Mouse (Mus musculus) spleen, postnatal 14 days (tissue): ENCODE data around the gene Gm28053.

ENCODE experiments used
- DNase-seq, 2 experiments: peaks; one replicate each; pipeline ENCODE4 v3.0.0; 2021 to 2022; ENCODE audit warnings: low spot score in 2 of 2

Gene Gm28053

GRCm38 (mm10) chr6:48692962-48693361 is 25.4 kb upstream of the Gm28053 start:
- DNase-seq, result no peak

- no peak for DNase-seq
These were observed 21.4 kb upstream of the Gm28053 start for GRCm38 (mm10) chr6:48696830-48697554.

- DNase-seq, result no peak
These were observed 20.9 kb upstream of the Gm28053 start for GRCm38 (mm10) chr6:48697555-48697930.

- no peak for DNase-seq
These were observed 20.1 kb upstream of the Gm28053 start for GRCm38 (mm10) chr6:48698066-48698856.

- no peak for DNase-seq
These were observed 19.5 kb upstream of the Gm28053 start for GRCm38 (mm10) chr6:48698888-48699287.

- DNase-seq, result no peak
These were observed 17.9 kb upstream of the Gm28053 start for GRCm38 (mm10) chr6:48700251-48701075.

- no peak for DNase-seq
These were observed 16.3 kb upstream of the Gm28053 start for GRCm38 (mm10) chr6:48702146-48702545.

GRCm38 (mm10) chr6:48702601-48703000 is 15.8 kb upstream of the Gm28053 start:
- DNase-seq, result no peak

GRCm38 (mm10) chr6:48704146-48704545 is 14.3 kb upstream of the Gm28053 start:
- DNase-seq, result no peak

- no peak for DNase-seq
These were observed 12.3 kb upstream of the Gm28053 start for GRCm38 (mm10) chr6:48706130-48706529.

- no peak for DNase-seq
These were observed 1.9 kb downstream of the Gm28053 start for GRCm38 (mm10) chr6:48720326-48720725.

- DNase-seq, result no peak
These were observed 5.1 kb downstream of the Gm28053 start for GRCm38 (mm10) chr6:48723468-48723867.

- no peak for DNase-seq
These were observed 7.1 kb downstream of the Gm28053 start for GRCm38 (mm10) chr6:48725476-48725875.

- no peak for DNase-seq
These were observed 9.4 kb downstream of the Gm28053 start for GRCm38 (mm10) chr6:48727761-48728160.

- peak in 1 of 2 experiments; percentile 45 for DNase-seq
These were observed 14.5 kb downstream of the Gm28053 start for GRCm38 (mm10) chr6:48732864-48733304.

- no peak for DNase-seq
These were observed 15.3 kb downstream of the Gm28053 start for GRCm38 (mm10) chr6:48733660-48734059.

GRCm38 (mm10) chr6:48737053-48737452 is 18.6 kb downstream of the Gm28053 start:
- no peak for DNase-seq

- DNase-seq, result no peak
These were observed 19.3 kb downstream of the Gm28053 start for GRCm38 (mm10) chr6:48737688-48738087.

GRCm38 (mm10) chr6:48738961-48739779 is 20.8 kb downstream of the Gm28053 start, which contains the start of gene Gimap1:
Gene Gimap1, plus strand, starts transcription at chr6:48739054.
- DNase-seq, result peak; percentile 45 to 59

- DNase-seq, result no peak
These were observed 21.3 kb downstream of the Gm28053 start for GRCm38 (mm10) chr6:48739780-48740055.

- no peak for DNase-seq
These were observed 22.2 kb downstream of the Gm28053 start for GRCm38 (mm10) chr6:48740501-48741169.
